Comparison of ENCODE assay signal across 33 mouse cellular contexts in the genomic region with DNA sequence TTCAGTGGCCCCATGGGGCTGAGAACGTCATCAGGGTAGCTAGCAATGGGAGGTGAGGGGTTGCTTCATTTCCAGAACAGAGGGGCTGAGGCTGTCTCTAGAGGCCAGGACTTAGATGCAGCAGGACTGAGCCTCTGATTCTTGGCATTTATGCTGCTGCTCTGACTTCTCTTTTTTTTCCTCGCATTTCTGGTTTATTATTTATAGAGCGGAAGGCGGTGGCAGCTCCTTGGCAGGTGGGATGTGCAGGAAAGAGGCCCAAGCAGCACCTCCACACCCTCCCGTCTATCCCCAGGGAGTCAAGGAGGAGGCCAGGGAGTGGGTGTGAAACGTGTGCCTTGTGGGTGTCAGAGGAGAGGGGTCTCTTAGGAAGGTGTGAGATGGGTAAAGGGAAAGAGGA. TPM values are rescaled to one million over a fixed set of nuclear protein-coding genes. Genes with fewer than 3 reads are reported as not detected.
DNase-seq lines count a peak whose midpoint lies in the region; ATAC-seq lines count a peak whose summit lies in the region.
"Had no signal": no experiment of that assay in that cellular context is flagged by ENCODE, and none has a peak within 500 bp of the region (broad histone marks: within the 10 kb centered on the region; RNA-seq: fewer than 3 reads in every experiment).

No protein-coding gene starts in this region.

- no peak overlapping the region for H3K4me3 ChIP-seq in kidney, embryonic 16.5 days (ENCODE audit: low read length)
- H3K4me3 ChIP-seq: forebrain, embryonic 10.5 days; forebrain, embryonic 13.5 days; heart, adult 2 months; heart, embryonic 10.5 days; heart, embryonic 13.5 days; hindbrain, embryonic 12.5 days; hindbrain, embryonic 15.5 days had no signal

- H3K4me2 ChIP-seq in kidney, embryonic 16.5 days (replicated peaks; ENCODE audit: low read depth, low read length), result no peak overlapping the region
- H3K4me2 ChIP-seq: forebrain, embryonic 13.5 days; heart, embryonic 13.5 days; hindbrain, embryonic 12.5 days; hindbrain, embryonic 15.5 days had no signal

- H3K4me1 ChIP-seq in kidney, embryonic 16.5 days (ENCODE audit: insufficient read depth, low read length), result no peaks in the 10 kb centered on the region
- H3K4me1 ChIP-seq: forebrain, embryonic 13.5 days had no signal

- no peaks in the 10 kb centered on the region for H3K36me3 ChIP-seq in kidney, embryonic 16.5 days (ENCODE audit: insufficient read depth, low read length)
- H3K36me3 ChIP-seq: forebrain, embryonic 10.5 days; heart, embryonic 10.5 days; heart, embryonic 13.5 days; hindbrain, embryonic 12.5 days; hindbrain, embryonic 15.5 days had no signal

- no peak overlapping the region for H3K9ac ChIP-seq in kidney, embryonic 16.5 days (replicated peaks; ENCODE audit: low read length)
- H3K9ac ChIP-seq: forebrain, embryonic 13.5 days; heart, embryonic 13.5 days; hindbrain, embryonic 12.5 days; hindbrain, embryonic 15.5 days had no signal

- H3K27me3 ChIP-seq in kidney, embryonic 16.5 days (ENCODE audit: insufficient read depth, low read length), result no peaks in the 10 kb centered on the region
- H3K27me3 ChIP-seq: forebrain, embryonic 13.5 days; hindbrain, embryonic 12.5 days; hindbrain, embryonic 15.5 days had no signal

- H3K27ac ChIP-seq in kidney, embryonic 16.5 days (ENCODE audit: low read length), result no peak overlapping the region
- H3K27ac ChIP-seq: forebrain, embryonic 10.5 days; forebrain, embryonic 13.5 days; heart, adult 2 months; heart, embryonic 10.5 days; heart, embryonic 13.5 days; hindbrain, embryonic 12.5 days; hindbrain, embryonic 15.5 days had no signal

- DNase-seq in frontal cortex, postnatal 10 days (ENCODE audit: low spot score in 2 of 2), result no peak
- DNase-seq in right cerebral cortex, adult 18-20 months, result peak; percentile 31
- no peak for DNase-seq in right cerebral cortex, postnatal 14 days
- no peak for DNase-seq in adrenal gland, adult (ENCODE audit: inconsistent age in 2 of 2, low spot score in 1 of 2)
- DNase-seq: adrenal gland, postnatal 10 days; adrenal gland, postnatal 36 days; cerebellum, adult 11 months; cerebellum, adult 8-10 months; cerebellum, postnatal 10 days; cerebellum, postnatal 36 days; gastrocnemius, postnatal 25 days; heart, adult 2 months; heart, postnatal 14 days; heart, postnatal 4 days had no signal

- peak; percentile 68 for ATAC-seq in frontal cortex, adult (ENCODE audit: low TSS enrichment)
- ATAC-seq in granulocyte monocyte progenitor cell, adult 5-6 weeks (replicated peaks; ENCODE audit: poor library complexity, severe bottlenecking), result peak; percentile 6; the same call in 1 of the 2 replicates
- peak; percentile 16; the same call in 1 of the 2 replicates for ATAC-seq in megakaryocyte, adult 5-6 weeks (ENCODE audit: poor library complexity, severe bottlenecking)
- ATAC-seq in kidney, embryonic 16.5 days (ENCODE audit: low FRiP score, low TSS enrichment), result no peak
- ATAC-seq: activated CD4-positive, CD25-positive, alpha-beta regulatory T cell, adult 4 months; forebrain, embryonic 13.5 days; forebrain, embryonic 16.5 days had no signal

- no peaks in the 10 kb centered on the region for H3K9me3 ChIP-seq in kidney, embryonic 16.5 days (ENCODE audit: low read length)
- H3K9me3 ChIP-seq: forebrain, embryonic 10.5 days; forebrain, embryonic 13.5 days; heart, embryonic 10.5 days; heart, embryonic 13.5 days; hindbrain, embryonic 12.5 days; hindbrain, embryonic 15.5 days had no signal

- WGBS in kidney, embryonic 16.5 days, result 52% methylated on average over 6 of the region's 6 CpGs

RNA-seq across cellular contexts. Expression of a gene that starts 6.0 kb away (rescaled TPM):
- total RNA-seq in granulocyte monocyte progenitor cell, adult 5-6 weeks (2014; fragmentation: Nextera tagmentation), result 229 and 255 TPM in 2 replicates
- total RNA-seq in granulocyte monocyte progenitor cell, adult 5-6 weeks (2017), result 454 and 456 TPM in 2 replicates
- 66.9 and 83.2 TPM in 2 replicates for total RNA-seq in megakaryocyte, adult 5-6 weeks (2015)
- 222 and 227 TPM in 2 replicates for total RNA-seq in megakaryocyte, adult 5-6 weeks (2017)
- polyA plus RNA-seq in kidney, embryonic 16.5 days (2015; fragmentation: Nextera tagmentation; extraction: Ambion mirVana), result 316 and 329 TPM in 2 replicates

RNA-seq across cellular contexts. Expression of a gene that starts 6.3 kb away (rescaled TPM):
- 0.68 and 0.92 TPM in 2 replicates for total RNA-seq in granulocyte monocyte progenitor cell, adult 5-6 weeks (2014; fragmentation: Nextera tagmentation)
- total RNA-seq in granulocyte monocyte progenitor cell, adult 5-6 weeks (2017), result 0.10 and 0.52 TPM in 2 replicates
- 0.11 and 0.16 TPM in 2 replicates for total RNA-seq in megakaryocyte, adult 5-6 weeks (2015)
- total RNA-seq in megakaryocyte, adult 5-6 weeks (2017), result not detected in 2 replicates
- 0.56 and 1.3 TPM in 2 replicates for polyA plus RNA-seq in kidney, embryonic 16.5 days (2015; fragmentation: Nextera tagmentation; extraction: Ambion mirVana)

RNA-seq across cellular contexts. Expression of a gene that starts 16.8 kb away (rescaled TPM):
- 0.47 and 1.4 TPM in 2 replicates for total RNA-seq in granulocyte monocyte progenitor cell, adult 5-6 weeks (2014; fragmentation: Nextera tagmentation)
- 2.2 and 4.9 TPM in 2 replicates for total RNA-seq in granulocyte monocyte progenitor cell, adult 5-6 weeks (2017)
- 1.5 and 1.9 TPM in 2 replicates for total RNA-seq in megakaryocyte, adult 5-6 weeks (2015)
- 4.8 and 5.6 TPM in 2 replicates for total RNA-seq in megakaryocyte, adult 5-6 weeks (2017)
- polyA plus RNA-seq in kidney, embryonic 16.5 days (2015; fragmentation: Nextera tagmentation; extraction: Ambion mirVana), result 34.2 and 40.6 TPM in 2 replicates

RNA-seq across cellular contexts. Expression of a gene that starts 43.0 kb away (rescaled TPM):
- total RNA-seq in granulocyte monocyte progenitor cell, adult 5-6 weeks (2014; fragmentation: Nextera tagmentation), result 7.6 and 17.0 TPM in 2 replicates
- total RNA-seq in granulocyte monocyte progenitor cell, adult 5-6 weeks (2017), result 10.5 and 16.0 TPM in 2 replicates
- 6.2 and 11.0 TPM in 2 replicates for total RNA-seq in megakaryocyte, adult 5-6 weeks (2015)
- total RNA-seq in megakaryocyte, adult 5-6 weeks (2017), result 14.2 and 18.4 TPM in 2 replicates
- polyA plus RNA-seq in kidney, embryonic 16.5 days (2015; fragmentation: Nextera tagmentation; extraction: Ambion mirVana), result not detected in 2 replicates
- total RNA-seq: adrenal gland, adult 18-20 months; adrenal gland, postnatal 36 days; ES-E14; gastrocnemius, adult 8-10 months; gastrocnemius, postnatal 25 days; heart, adult 2 months; heart, postnatal 14 days; heart, postnatal 4 days had no signal
- polyA plus RNA-seq: activated CD4-positive, CD25-positive, alpha-beta regulatory T cell, adult 4 months; embryonic facial prominence, embryonic 11.5 days; embryonic facial prominence, embryonic 14.5 days; forebrain, embryonic 10.5 days; forebrain, embryonic 13.5 days; forebrain, embryonic 16.5 days; frontal cortex, adult 2 months; gonadal fat pad, adult 2 months; heart, adult 2 months; hindbrain, embryonic 12.5 days; hindbrain, embryonic 15.5 days had no signal

RNA-seq across cellular contexts. Expression of a gene that starts 50.7 kb away (rescaled TPM):
- not detected in 2 replicates for total RNA-seq in granulocyte monocyte progenitor cell, adult 5-6 weeks (2014; fragmentation: Nextera tagmentation)
- total RNA-seq in granulocyte monocyte progenitor cell, adult 5-6 weeks (2017), result 73.5 and 97.1 TPM in 2 replicates
- 48.6 and 96.7 TPM in 2 replicates for total RNA-seq in megakaryocyte, adult 5-6 weeks (2015)
- total RNA-seq in megakaryocyte, adult 5-6 weeks (2017), result 238 and 301 TPM in 2 replicates
- polyA plus RNA-seq in kidney, embryonic 16.5 days (2015; fragmentation: Nextera tagmentation; extraction: Ambion mirVana), result 0.36 TPM in 1 of 2 replicates, not detected in the other
- total RNA-seq: adrenal gland, adult 18-20 months; adrenal gland, postnatal 36 days; ES-E14; gastrocnemius, adult 8-10 months; gastrocnemius, postnatal 25 days; heart, adult 2 months; heart, postnatal 14 days; heart, postnatal 4 days had no signal
- polyA plus RNA-seq: embryonic facial prominence, embryonic 14.5 days; forebrain, embryonic 10.5 days; forebrain, embryonic 13.5 days; forebrain, embryonic 16.5 days; frontal cortex, adult 2 months had no signal
